Mouse (Mus musculus): ENCODE results near the gene Wdfy2.
"Not testable (repeated sequence)": the region's sequence is repeated elsewhere in the genome, so short reads cannot be mapped to it uniquely, and the experiment has no call there.

The Wdfy2 gene

GRCm38 (mm10) chr14:62837641-62838252, at the start of gene Wdfy2:
TSS of gene Wdfy2 (plus strand) at chr14:62837678.
- DNase-seq (ENCODE audit: low spot score), result peak; percentile 64

DNA sequence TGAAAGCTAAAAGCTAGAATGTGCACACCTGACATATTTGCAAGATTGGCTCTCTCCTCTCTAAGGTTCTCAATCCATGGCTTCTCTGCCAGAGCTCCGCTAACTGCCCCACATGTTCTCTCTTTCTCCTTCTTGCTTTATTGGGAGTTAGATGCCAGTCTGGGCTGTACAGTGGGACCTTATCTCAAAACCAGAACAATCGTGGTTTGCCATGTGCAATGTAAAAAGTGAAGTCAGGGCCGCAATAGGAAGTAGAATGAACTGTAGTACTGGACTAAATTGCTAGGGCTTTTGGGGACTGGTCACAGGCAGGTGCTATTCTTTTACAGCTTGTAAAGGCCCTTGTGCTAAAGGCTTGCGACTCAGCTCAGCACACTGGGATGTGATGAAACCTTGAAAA, 48.2 kb upstream of the Wdfy2 start:
- DNase-seq (ENCODE audit: low spot score), result no peak

DNA sequence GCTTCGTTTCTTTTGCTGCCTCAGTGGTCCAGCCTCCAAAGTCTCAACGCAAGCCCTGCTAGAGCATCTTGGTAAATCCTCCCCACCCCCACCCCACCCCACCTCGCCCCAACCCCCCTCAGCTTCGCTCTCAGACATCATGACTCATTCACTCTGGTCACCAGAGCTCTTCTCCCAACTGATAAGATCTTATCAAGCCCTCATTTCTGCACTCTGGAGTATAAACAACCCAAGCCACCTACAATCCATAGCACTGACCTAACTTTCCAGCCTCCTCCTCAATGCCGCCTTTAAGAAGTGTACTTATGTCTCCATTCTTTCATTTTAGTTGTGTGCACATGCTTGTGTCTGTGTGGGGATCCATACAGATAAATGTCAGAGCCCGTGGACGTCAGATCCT, 41.8 kb upstream of the Wdfy2 start:
- DNase-seq (ENCODE audit: low spot score), result no peak

DNA sequence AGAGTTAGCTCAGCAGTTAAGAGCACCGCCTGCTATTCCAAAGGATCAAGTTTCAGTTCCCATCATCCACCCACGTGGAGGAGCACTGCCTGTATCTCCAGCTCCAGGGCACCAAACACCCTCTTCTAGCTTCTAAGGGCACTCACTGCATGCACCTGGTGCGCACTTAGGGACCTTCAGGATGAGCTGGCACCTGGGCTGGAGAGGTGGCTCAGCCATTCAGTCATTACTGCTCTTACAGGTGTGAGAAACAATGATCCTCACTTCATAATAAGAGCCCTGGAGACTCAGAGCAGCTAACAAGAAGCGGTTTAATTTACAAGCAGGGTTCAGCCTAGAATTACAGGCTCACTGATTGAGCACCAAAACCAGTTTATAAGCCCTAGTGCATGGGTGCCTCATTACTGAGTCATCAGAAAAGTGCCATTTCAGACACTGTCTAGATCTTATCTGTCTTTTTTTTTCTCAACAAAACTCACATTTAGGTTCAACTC, 38.8 kb upstream of the Wdfy2 start:
- DNase-seq (ENCODE audit: low spot score), result peak; percentile 76

DNA sequence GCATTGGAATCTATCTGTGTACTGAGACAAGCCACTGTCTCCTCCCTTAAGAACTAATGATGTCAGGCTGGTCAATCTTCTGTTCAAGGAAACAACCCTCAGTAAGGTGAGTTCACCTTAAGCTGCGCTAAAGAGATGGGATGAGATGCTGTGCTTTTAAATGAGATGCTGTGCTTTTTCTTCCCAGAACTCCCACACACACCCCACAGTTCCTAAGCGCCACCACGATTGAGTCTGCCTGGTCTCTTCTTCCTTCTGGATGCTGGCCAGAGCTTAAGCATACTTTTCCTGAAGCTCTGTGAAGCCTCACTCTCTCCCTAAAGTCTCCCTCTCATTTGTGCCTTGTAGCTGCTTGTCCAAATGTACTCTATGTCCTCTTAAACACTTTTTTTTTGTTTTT, 36.7 kb upstream of the Wdfy2 start:
- DNase-seq (ENCODE audit: low spot score), result no peak

- no peak for DNase-seq (ENCODE audit: low spot score)
Observed at GRCm38 (mm10) chr14:62803204-62803603, 34.3 kb upstream of the Wdfy2 start.

DNA sequence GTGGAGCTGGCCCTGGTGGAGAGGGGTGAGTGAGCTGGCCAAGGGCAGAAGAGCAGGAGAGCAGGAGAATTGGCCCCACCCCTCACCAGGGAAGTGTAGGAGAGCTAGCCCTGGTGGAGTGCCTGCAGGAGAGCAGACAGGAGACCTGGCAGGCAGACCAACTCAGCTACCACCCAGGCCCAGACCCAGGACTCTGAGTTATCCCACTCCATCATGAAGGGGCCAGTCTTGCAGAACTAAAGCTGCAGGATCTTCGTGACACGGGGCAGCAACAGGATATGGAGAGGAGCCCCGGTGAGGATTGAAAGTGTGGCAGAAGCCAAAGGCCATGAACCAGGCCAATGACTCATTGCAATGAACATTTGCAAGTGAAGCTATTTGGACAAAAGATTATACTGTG, 30.6 kb upstream of the Wdfy2 start:
- no peak for DNase-seq (ENCODE audit: low spot score)

DNA sequence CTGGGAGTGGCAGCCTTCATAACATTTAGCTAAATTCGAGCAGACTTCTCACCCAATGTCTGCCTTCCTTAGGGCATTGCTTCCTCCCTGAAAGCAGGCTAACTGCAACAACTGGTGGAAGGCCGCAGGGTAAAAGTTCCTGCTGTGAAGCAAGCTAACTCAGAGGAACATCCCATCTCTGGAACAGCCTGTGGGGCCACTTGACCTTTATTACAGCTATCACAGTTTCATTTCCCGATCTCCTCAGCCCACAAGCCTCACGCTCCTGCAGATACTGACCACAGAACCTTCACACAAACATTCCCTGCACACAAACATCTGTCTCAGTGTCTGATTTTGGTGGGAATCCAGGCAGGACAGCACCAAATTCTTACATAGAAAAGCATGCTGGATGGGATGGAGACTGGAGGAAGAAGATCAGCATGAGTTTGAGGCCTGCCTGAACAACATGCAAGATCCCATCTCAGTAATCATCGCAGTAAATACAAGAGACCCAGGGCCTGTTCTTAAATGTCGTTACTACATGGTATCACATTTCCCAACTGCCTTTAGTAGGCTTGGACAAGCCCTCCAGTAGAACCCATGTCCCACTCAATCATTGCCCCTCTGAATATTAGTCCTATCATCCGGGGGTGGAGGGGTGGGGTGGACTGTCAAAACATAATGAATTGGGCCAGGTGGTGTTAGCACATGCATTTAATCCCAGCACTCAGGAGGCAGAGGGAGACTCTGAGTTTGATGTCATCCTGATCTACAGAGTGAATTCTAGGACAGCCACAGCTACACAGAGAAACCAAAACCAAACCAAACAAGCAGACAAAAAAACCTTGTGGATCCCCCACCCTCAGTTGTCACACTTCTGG, 28.6 kb upstream of the Wdfy2 start:
- DNase-seq (ENCODE audit: low spot score), result no peak

- no peak for DNase-seq (ENCODE audit: low spot score)
Observed at GRCm38 (mm10) chr14:62812765-62813164, 24.7 kb upstream of the Wdfy2 start.

- DNase-seq (ENCODE audit: low spot score), result no peak
Observed at GRCm38 (mm10) chr14:62814567-62814966, 22.9 kb upstream of the Wdfy2 start.

GRCm38 (mm10) chr14:62816827-62817226, 20.7 kb upstream of the Wdfy2 start:
- no peak for DNase-seq (ENCODE audit: low spot score)

- DNase-seq (ENCODE audit: low spot score), result no peak
Observed at GRCm38 (mm10) chr14:62825575-62826332, 11.7 kb upstream of the Wdfy2 start.

DNA sequence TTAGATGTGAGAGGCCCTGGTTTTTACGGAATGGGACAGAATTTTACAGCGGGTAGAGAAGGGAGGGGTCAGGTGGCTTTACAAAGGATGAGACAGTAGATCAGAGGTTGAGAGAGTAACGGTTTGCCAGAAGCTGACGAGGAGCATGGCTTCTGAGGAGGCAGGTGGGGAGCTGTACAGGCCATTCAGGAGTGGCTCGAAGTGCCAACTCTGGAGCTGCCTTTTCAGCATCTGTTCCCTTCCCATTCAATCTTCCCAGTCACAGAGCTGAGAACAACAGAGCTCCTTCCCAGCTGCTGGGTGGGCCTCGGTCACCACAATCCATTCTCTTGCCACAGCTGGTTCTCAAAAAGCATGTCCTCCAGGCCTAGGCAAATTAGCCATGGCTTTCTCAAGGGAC, 8.2 kb upstream of the Wdfy2 start:
- no peak for DNase-seq (ENCODE audit: low spot score)

GRCm38 (mm10) chr14:62831691-62832275, 5.7 kb upstream of the Wdfy2 start:
- no peak for DNase-seq (ENCODE audit: low spot score)

- DNase-seq (ENCODE audit: low spot score), result no peak
Observed at GRCm38 (mm10) chr14:62833036-62833435, 4.4 kb upstream of the Wdfy2 start.

- no peak for DNase-seq (ENCODE audit: low spot score)
Observed at GRCm38 (mm10) chr14:62833541-62833940, 3.9 kb upstream of the Wdfy2 start.

GRCm38 (mm10) chr14:62835737-62836136, 1.7 kb upstream of the Wdfy2 start:
- DNase-seq (ENCODE audit: low spot score), result not testable (repeated sequence)

- peak; percentile 99 for DNase-seq (ENCODE audit: low spot score)
Observed at GRCm38 (mm10) chr14:62836926-62837640, 395 bp upstream of the Wdfy2 start.

DNA sequence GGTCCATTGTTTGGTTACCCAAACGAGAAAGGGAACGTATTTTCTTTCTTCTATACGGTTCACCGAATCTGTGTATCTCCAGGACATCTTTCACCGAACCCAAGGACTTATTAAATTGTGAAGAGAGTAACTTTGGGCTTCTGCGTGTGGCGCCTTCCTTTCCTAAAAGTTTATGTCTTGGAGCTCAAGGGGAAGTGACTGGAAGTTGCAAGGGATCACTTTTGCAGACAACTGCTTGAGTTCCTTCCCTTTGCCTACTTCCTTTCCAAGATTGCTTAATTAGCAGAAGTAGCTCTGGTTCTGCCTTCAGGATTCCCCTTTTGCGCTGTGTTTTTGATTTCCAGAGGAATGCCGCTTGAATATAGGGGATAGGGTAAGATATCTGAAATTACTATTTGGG, 858 bp downstream of the Wdfy2 start:
- no peak for DNase-seq (ENCODE audit: low spot score)

- no peak for DNase-seq (ENCODE audit: low spot score)
Observed at GRCm38 (mm10) chr14:62841726-62842125, 4.2 kb downstream of the Wdfy2 start.

DNA sequence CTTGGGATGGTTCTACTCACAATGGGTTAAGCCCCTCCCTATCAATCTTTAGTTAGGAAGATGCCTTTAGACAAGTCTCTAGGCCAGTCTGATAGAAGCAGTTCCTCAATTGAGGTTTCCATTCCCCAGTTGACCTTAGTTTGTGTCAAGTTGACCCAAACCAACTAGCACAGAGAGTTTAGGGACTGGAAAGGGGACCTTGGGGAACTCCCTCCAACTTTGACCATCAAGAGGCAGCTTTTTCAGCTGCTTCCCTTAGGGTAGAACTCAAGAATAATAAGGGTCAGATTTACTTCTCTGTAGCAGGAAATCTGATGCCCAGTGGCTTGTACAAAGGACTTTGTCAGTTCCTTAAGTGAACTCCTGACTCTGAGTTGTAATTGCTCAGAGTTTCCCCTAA, 5.0 kb downstream of the Wdfy2 start:
- DNase-seq (ENCODE audit: low spot score), result peak; percentile 14

- no peak for DNase-seq (ENCODE audit: low spot score)
Observed at GRCm38 (mm10) chr14:62842976-62843375, 5.5 kb downstream of the Wdfy2 start.

All from embryo, embryonic 10 days (tissue).